Mouse (Mus musculus) limb, embryonic 14.5 days (tissue): ENCODE measurements around the gene Zfp839. TPM values are rescaled to one million over a fixed set of nuclear protein-coding genes. Genes with fewer than 3 reads are reported as not detected.

Experiments used
- ATAC-seq: fragments of 200-750 bp; cut with Nextera tagmentation; 2 replicates; pipeline ENCODE4 v1.8.0; 2017; ENCODE audit warnings: low read depth, moderate number of reproducible peaks, moderate TSS enrichment; ENCODE audit not compliant: low FRiP score
- DNase-seq: peaks from one replicate; pipeline ENCODE4 v3.0.0-alpha.2; 2015; ENCODE audit warnings: low spot score
- H3K27ac ChIP-seq: fragments of 300-500 bp; sonication (generic); replicated peaks from 2 replicates; pipeline ENCODE4 v1.5.1; 2014; ENCODE audit warnings: low read depth, mild to moderate bottlenecking, low read length, moderate library complexity, mixed read lengths
- H3K27me3 ChIP-seq: fragments of 300-500 bp; sonication (generic); 2 replicates; pipeline ENCODE4 v1.6.1; 2014; ENCODE audit warnings: low read length, mixed read lengths; ENCODE audit not compliant: control insufficient read depth, insufficient read depth
- H3K36me3 ChIP-seq: fragments of 300-500 bp; sonication (generic); 2 replicates; pipeline ENCODE4 v1.6.1; 2014; ENCODE audit warnings: mild to moderate bottlenecking, low read length, moderate library complexity, mixed read lengths; ENCODE audit not compliant: control insufficient read depth, insufficient read depth
- H3K4me1 ChIP-seq: fragments of 300-500 bp; sonication (generic); 2 replicates; pipeline ENCODE4 v1.6.1; 2014; ENCODE audit warnings: antibody characterized with exemption, low read length, mixed read lengths; ENCODE audit not compliant: control insufficient read depth, insufficient read depth
- H3K4me2 ChIP-seq: fragments of 300-500 bp; sonication (generic); replicated peaks from 2 replicates; pipeline ENCODE4 v1.6.1; 2014; ENCODE audit warnings: low read depth, mild to moderate bottlenecking, low read length, moderate library complexity; ENCODE audit not compliant: severe bottlenecking
- H3K4me3 ChIP-seq: fragments of 300-500 bp; sonication (generic); replicated peaks from 2 replicates; pipeline ENCODE4 v1.5.1; 2014; ENCODE audit warnings: low read length
- H3K9ac ChIP-seq: fragments of 300-500 bp; sonication (generic); 2 replicates; pipeline ENCODE4 v1.6.1; 2014; ENCODE audit warnings: mild to moderate bottlenecking, low read depth, low read length, moderate library complexity; ENCODE audit not compliant: severe bottlenecking
- H3K9me3 ChIP-seq: fragments of 300-500 bp; sonication (generic); 2 replicates; pipeline ENCODE4 v1.6.1; 2016; ENCODE audit warnings: low read length; ENCODE audit not compliant: control insufficient read depth
- POLR2A ChIP-seq: fragments of 200-500 bp; IDR thresholded peaks from 2 replicates; pipeline ENCODE4 v1.8.0; 2012; ENCODE audit warnings: inconsistent platforms, mild to moderate bottlenecking, moderate library complexity, borderline replicate concordance; ENCODE audit not compliant: insufficient read depth, insufficient read length; ENCODE audit errors: extremely low read depth
- WGBS: fragments of 180-500 bp; shearing (Covaris S2); extraction: QIAGEN DNeasy Blood & Tissue Kit; methylation state at CpG from one replicate; pipeline ENCODE4 v1.1.7; 2014; 5-methylcytosine and 5-hydroxymethylcytosine counted together
- polyA plus RNA-seq, 2 experiments: library from polyadenylated mRNA; depleted of rRNA in 1 of 2; stranded (reverse) in 1 of 2; unstranded in 1 of 2; fragments of >200 nt; fragmentation: Nextera tagmentation in 1 of 2; extraction: Ambion mirVana in 1 of 2; gene quantifications; 2 replicates each; pipeline versions ENCODE4 v1.2.1 to v1.2.3; 2012 to 2014

Gene Zfp839
- polyA plus RNA-seq, 2 experiments, result 3.9 to 10.0 TPM

DNA sequence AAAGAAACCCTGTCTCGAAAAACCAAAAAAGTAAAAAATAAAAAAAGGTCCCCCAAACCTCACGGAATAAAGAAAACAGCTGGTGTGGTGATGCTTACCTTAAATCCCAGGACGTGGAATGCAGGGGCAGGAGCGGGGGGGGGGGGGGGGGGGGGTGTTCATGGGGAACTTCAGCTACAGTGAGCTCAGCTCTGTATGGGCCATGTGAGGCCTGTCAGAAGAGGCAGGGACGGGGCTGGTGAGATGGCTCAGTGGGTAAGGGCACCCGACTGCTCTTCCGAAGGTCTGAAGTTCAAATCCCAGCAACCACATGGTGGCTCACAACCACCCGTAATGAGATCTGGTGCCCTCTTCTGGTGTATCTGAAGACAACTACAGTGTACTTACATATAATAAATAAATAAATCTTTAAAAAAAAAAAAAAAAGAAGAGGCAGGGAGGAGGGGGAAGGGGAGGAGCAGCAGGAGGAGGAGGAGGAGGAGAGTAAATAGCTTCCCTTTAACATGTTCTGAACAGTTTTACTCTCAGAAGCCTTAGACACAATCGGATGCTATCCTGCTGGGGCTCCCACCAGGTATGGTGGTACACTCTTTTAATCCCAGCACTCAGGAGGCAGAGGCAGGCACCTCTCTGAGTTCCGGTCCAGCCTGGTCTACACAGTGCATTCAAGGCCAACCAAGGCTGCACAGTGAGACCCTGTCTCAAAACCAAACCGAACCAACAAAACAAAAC lies 19.6 kb upstream of the Zfp839 start:
- Histone ChIP-seq H3K27me3 (no peaks in the 10 kb centered on the region), H3K4me1 (no peaks in the 10 kb centered on the region), H3K9ac (no peak overlapping the region), H3K4me3 (no peak overlapping the region), H3K9me3 (no peaks in the 10 kb centered on the region), H3K27ac (no peak overlapping the region), H3K4me2 (no peak overlapping the region), H3K36me3 (no peaks in the 10 kb centered on the region)
- no peak for TF ChIP-seq POLR2A
- DNase-seq (no peak), ATAC-seq (no peak)
- WGBS, result 84% methylated on average over 9 of the region's 11 CpGs

GRCm38 (mm10) chr12:110835182-110835581 lies 14.9 kb upstream of the Zfp839 start:
- Histone ChIP-seq H3K27me3 (no peaks in the 10 kb centered on the region), H3K9me3 (no peaks in the 10 kb centered on the region), H3K9ac (no peak overlapping the region), H3K4me2 (no peak overlapping the region), H3K36me3 (no peaks in the 10 kb centered on the region), H3K4me1 (peaks cover 5% of the 10 kb centered on the region), H3K4me3 (no peak overlapping the region), H3K27ac (no peak overlapping the region)
- DNase-seq (no peak), ATAC-seq (no peak)
- WGBS, result 94% methylated on average over 3 of the region's 3 CpGs
- no peak for TF ChIP-seq POLR2A

DNA sequence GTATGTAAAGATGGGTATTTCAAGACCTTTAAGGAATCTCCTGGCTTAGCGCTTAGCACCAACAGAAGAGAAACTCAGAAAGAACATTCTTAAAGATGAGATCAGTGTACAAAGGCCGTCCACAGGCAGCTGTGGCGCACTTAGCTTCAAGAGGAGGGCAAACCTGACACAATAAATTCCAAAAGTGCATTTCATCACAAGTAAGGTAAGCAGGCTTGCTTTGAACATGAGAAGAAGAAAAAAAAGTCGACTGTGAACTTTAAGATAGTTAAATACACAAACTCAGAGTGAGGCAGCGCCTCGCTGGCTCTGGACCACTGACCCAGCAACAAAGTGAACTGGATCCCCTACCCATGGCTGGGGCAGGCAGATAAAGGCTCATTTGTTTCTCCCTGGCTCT lies 13.3 kb upstream of the Zfp839 start:
- H3K27ac ChIP-seq, result no peak overlapping the region
- H3K9me3 ChIP-seq, result no peaks in the 10 kb centered on the region
- DNase-seq (no peak), ATAC-seq (no peak)
- H3K9ac ChIP-seq, result no peak overlapping the region
- no peak overlapping the region for H3K4me3 ChIP-seq
- TF ChIP-seq POLR2A, result no peak
- H3K4me1 ChIP-seq, result peaks cover 5% of the 10 kb centered on the region
- 54% methylated on average over 6 of the region's 6 CpGs for WGBS
- no peak overlapping the region for H3K4me2 ChIP-seq
- H3K27me3 ChIP-seq, result no peaks in the 10 kb centered on the region
- no peaks in the 10 kb centered on the region for H3K36me3 ChIP-seq

- no peak overlapping the region for H3K4me3 ChIP-seq
- 0 out of 2 replicates have a peak overlapping the region, but pooled peaks have one; percentile 21 for H3K9ac ChIP-seq
- no peaks in the 10 kb centered on the region for H3K9me3 ChIP-seq
- 41% methylated on average over 5 of the region's 5 CpGs for WGBS
- no peaks in the 10 kb centered on the region for H3K36me3 ChIP-seq
- ATAC-seq (no peak), DNase-seq (no peak)
- H3K27ac ChIP-seq, result no peak overlapping the region
- no peaks in the 10 kb centered on the region for H3K27me3 ChIP-seq
- H3K4me2 ChIP-seq, result no peak overlapping the region
- peaks cover 5% of the 10 kb centered on the region for H3K4me1 ChIP-seq
- no peak for TF ChIP-seq POLR2A
Measured at GRCm38 (mm10) chr12:110837192-110837841, 12.7 kb upstream of the Zfp839 start.

GRCm38 (mm10) chr12:110837850-110838249 lies 12.2 kb upstream of the Zfp839 start:
- H3K4me2 ChIP-seq, result no peak overlapping the region
- H3K27ac ChIP-seq, result no peak overlapping the region
- no peak for TF ChIP-seq POLR2A
- ATAC-seq, result no peak
- H3K27me3 ChIP-seq, result no peaks in the 10 kb centered on the region
- peaks cover 5% of the 10 kb centered on the region for H3K4me1 ChIP-seq
- no peak overlapping the region for H3K4me3 ChIP-seq
- no peaks in the 10 kb centered on the region for H3K36me3 ChIP-seq
- WGBS, result 91% methylated on average over 8 of the region's 8 CpGs
- no peaks in the 10 kb centered on the region for H3K9me3 ChIP-seq
- no peak for DNase-seq
- H3K9ac ChIP-seq, result no peak overlapping the region
